Mouse (Mus musculus) heart, adult 2 months (tissue): ENCODE data around the gene P3h2.

Source experiments
- CTCF ChIP-seq: fragments of 200-600 bp; IDR thresholded peaks from 2 replicates; pipeline ENCODE4 v1.8.1; 2022; ENCODE audit warnings: antibody characterized with exemption, mild to moderate bottlenecking, moderate library complexity
- EP300 ChIP-seq: fragments of 200-500 bp; IDR thresholded peaks from 2 replicates; pipeline ENCODE4 v1.6.1; 2011; ENCODE audit warnings: low read depth, low read length, control low read depth; ENCODE audit not compliant: insufficient read depth
- POLR2A ChIP-seq: fragments of 200-500 bp; IDR thresholded peaks from 2 replicates; pipeline ENCODE4 v1.6.1; 2011; ENCODE audit warnings: mild to moderate bottlenecking, low read depth, low read length, control low read depth; ENCODE audit not compliant: insufficient read depth

DNA sequence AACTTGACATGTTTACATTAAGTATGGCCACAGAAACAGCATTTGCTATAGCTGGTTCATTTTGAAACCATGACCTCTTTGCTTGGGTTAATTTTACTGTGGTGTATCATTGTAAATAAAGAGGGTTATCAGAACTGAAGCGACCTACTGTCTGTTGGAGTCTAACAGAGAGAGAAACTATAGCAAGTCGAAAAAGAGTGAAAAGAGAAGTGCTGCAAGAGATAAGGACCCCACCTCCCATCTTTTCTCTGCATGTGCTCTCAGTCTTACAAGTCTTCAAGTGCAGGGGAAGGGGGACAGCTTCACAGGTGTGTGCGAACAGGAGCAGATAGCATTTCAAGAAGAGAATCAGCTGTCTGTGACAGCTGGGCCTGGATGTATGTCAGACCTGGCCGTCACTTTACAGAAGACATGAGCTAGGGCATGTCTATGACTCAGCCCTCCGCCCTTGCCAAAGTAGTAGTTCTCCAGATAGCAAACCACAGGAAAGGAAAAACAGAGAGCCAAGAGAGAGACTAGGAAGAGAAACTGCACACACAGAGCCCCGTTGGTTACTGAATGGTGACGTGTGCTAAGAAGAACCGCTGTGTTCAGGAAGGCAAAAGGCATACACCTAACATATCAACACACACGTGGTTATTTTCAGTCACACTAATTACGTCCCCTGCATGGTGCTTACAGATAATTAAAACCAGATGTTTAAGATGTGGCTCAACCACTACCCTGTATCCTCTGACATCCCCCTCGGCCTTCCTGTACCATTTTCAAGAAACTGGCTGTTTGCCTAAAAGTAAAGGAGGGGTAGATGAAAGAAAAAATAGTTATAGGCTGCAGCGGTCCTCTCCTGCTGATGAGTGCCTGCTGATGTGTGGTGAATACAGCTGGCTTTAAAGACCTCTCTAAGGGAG, 64.3 kb downstream of the P3h2 start:
- TF ChIP-seq CTCF: no peak
- TF ChIP-seq EP300: no peak
- no peak for TF ChIP-seq POLR2A
